Mouse (Mus musculus): ENCODE results near the gene Zfp653.

The Zfp653 gene

DNA sequence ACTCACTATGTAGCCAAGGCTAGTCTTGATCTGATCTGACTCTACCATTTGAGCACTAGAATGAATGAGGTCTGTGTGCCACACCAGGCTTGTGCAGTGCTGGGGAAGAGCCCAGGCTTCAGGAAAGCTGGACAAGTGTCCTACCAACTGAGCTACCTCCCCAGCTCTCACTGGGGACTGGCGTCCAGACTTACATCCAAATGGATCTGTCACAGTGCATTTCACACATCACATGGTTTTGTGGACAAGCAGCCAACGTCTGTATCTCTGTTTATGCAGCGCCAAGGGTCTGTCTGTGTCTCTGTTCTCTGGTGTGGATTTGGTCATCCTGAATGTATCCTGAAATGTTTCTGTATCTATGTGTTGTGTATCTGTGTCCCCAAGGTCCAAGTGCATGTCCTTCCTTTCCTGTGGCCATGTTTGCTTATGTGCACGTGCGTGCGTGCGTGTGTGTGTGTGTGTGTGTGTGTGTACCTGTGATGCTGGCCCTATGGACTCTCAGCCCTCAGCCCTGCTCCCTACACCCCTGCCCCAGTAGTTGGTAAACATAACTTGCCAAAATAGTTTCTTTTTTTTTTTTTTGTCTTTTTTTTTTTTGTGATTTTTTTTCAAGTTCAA, 53.9 kb downstream of the Zfp653 start:
- DNase-seq, result no peak

DNA sequence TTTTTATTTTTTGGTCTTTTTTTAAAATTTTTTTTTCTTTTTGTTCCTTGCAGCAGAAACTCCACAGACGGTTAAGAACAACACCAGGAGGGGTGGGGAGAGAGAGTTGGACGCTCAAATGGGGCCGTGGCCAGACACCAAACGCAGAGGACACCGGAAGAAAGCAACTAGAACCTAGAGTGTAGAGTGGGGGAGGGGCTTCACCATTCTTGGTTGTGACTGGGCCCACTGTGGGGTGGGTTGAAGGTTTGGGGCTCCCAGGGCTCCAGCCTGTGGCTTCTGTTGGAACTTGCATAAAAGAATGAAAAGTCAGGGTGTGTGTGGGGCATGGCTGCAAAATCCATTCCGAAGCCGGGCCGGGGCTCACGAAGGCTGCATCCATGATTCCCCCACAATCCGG, 54.9 kb downstream of the Zfp653 start:
- DNase-seq, result no peak

DNA sequence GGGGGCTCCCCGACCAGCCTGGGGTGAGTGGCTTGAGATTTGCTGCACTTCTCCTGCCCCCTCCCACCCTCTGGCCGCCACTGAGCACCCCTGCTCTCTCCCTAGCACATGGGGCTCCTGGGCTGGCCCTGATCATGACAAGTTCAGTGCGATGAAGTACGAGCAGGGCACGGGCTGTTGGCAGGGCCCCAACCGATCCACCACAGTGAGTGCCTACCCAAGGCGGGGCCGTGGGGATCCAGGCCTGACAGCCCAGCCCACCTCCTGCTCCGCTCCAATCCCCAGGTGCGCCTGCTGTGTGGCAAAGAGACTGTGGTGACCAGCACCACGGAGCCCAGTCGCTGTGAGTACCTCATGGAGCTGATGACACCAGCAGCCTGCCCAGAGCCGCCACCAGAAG, 58.4 kb downstream of the Zfp653 start:
- DNase-seq, result no peak

DNA sequence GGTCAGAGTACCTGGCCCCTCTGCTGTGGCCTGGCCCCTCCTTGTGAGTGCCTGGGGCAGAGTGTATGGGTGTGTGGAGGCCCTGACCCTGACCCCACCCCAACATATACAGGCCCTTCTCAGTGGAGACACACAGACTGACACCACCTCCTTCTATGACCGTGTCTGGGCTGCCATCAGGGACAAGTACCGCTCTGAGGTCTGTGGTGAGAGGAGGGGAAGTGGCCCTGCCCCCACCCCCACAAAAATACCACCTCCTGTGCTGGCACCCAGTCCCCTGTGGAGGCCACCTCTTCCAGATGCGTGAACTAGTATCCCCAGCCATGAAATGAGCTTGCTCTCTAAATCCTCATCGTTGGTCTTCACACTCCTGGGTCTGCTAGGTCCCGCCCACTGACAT, 60.1 kb downstream of the Zfp653 start:
- no peak for DNase-seq

Measured in kidney, postnatal 10 days (tissue).